Mouse (Mus musculus) lung, adult 2 months (tissue): ENCODE data around the gene Ebf1.

Experiments
- CTCF ChIP-seq: fragments of 200-500 bp; IDR thresholded peaks from 2 replicates; pipeline ENCODE4 v1.5.1; 2011; ENCODE audit warnings: mild to moderate bottlenecking, low read length, control low read depth; ENCODE audit not compliant: insufficient read depth
- POLR2A ChIP-seq: fragments of 200-500 bp; IDR thresholded peaks from 2 replicates; pipeline ENCODE4 v1.6.1; 2011; ENCODE audit warnings: low read depth, mild to moderate bottlenecking, control low read depth, low read length, borderline replicate concordance; ENCODE audit errors: extremely low read depth

GRCm38 (mm10) chr11:44954362-44954761, 337.2 kb downstream of the Ebf1 start:
- TF ChIP-seq POLR2A = no peak
- TF ChIP-seq CTCF = no peak
